Mouse (Mus musculus) liver, embryonic 18 days (tissue): ENCODE measurements around the gene Pdcd7. TPM values are rescaled to one million over a fixed set of nuclear protein-coding genes. Genes with fewer than 3 reads are reported as not detected.

Experiments used
- polyA plus RNA-seq: library from polyadenylated mRNA; depleted of rRNA; stranded (reverse); fragments of >200 nt; gene quantifications from 2 replicates; pipeline ENCODE4 v1.2.3, GENCODE M21; 2012; rRNA removed

Gene Pdcd7
- 3.8 and 4.5 TPM in 2 replicates for polyA plus RNA-seq

GRCm38 (mm10) chr9:65345854-65346475 lies at the start of gene Pdcd7:
TSS of gene Pdcd7 (plus strand) at chr9:65346104.

DNA sequence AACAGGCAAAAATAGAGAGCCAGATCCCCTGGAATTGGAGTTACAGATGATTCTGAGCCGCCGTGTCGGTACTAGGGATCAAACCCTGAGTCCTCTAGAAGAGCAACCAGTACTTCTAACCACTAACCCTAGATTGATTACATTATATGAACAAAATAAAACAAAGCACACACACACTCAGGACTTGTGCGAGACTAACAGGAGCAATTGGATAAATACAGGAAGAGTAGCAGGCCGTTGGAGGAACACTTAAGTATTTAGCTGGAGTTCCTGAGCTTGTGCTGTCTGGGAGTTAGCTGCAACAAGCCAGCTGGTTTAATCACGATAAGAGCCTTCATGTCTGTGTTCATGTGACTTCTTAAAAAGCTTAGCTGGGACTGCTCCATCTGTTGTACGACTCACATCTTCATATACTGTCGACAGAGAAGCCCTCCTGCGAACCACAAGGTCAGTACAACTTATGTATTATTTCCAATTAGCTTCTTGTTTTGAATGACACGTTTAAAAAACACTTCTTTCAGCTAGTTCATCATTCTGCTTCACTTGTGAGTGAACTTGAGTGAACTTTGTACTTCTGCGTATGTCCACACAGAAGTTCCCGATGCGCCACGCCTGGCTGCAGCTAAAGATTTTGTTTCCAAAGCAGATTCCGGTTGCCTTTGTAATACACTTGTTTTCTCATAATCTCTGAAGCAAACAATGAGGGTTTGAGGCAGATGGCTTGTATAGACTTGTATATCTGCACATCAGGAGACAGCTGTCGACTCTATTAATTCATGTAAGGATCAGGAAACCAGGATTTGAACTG lies 14.9 kb downstream of the Pdcd7 start, which contains the start of gene Ubap1l:
Gene Ubap1l, plus strand, starts transcription at position 401 of the 808 bp plus-strand sequence.

GRCm38 (mm10) chr9:65391613-65391964 lies 45.7 kb downstream of the Pdcd7 start, which contains the start of gene Kbtbd13:
TSS of gene Kbtbd13 (minus strand) at chr9:65391652.

GRCm38 (mm10) chr9:65398279-65398678 lies 52.4 kb downstream of the Pdcd7 start, which contains the start of gene Rasl12:
TSS of gene Rasl12 (plus strand) at chr9:65398506.

Other genes with a start within 250 kb of the Pdcd7 start
- gene Igdcc4, start 244.6 kb upstream of the Pdcd7 start, polyA plus RNA-seq: 7.5 and 9.7 TPM in 2 replicates
- gene Igdcc3, start 204.9 kb upstream of the Pdcd7 start, polyA plus RNA-seq: 0.01 TPM in 1 of 2 replicates, not detected in the other
- 5.3 and 5.4 TPM in 2 replicates for gene Parp16, start 150.8 kb upstream of the Pdcd7 start, polyA plus RNA-seq
- gene Cilp, start 80.9 kb upstream of the Pdcd7 start, polyA plus RNA-seq: 0.02 and 0.03 TPM in 2 replicates
- gene Clpx, start 51.8 kb upstream of the Pdcd7 start, polyA plus RNA-seq: 43.5 and 44.4 TPM in 2 replicates
- 0.05 and 0.06 TPM in 2 replicates for gene Ubap1l, start 14.9 kb downstream of the Pdcd7 start, polyA plus RNA-seq
- gene Kbtbd13, start 45.5 kb downstream of the Pdcd7 start, polyA plus RNA-seq: 0.07 TPM in 2 replicates
- 0.14 and 0.20 TPM in 2 replicates for gene Rasl12, start 52.4 kb downstream of the Pdcd7 start, polyA plus RNA-seq
- 0.06 and 0.48 TPM in 2 replicates for gene Slc51b, start 76.9 kb downstream of the Pdcd7 start, polyA plus RNA-seq
- 7.6 and 8.2 TPM in 2 replicates for gene Mtfmt, start 89.7 kb downstream of the Pdcd7 start, polyA plus RNA-seq
- 10.2 and 12.4 TPM in 2 replicates for gene Spg21, start 114.8 kb downstream of the Pdcd7 start, polyA plus RNA-seq
- gene Ankdd1a, start 174.1 kb downstream of the Pdcd7 start, polyA plus RNA-seq: 0.03 and 0.08 TPM in 2 replicates
- gene Plekho2, start 233.9 kb downstream of the Pdcd7 start, polyA plus RNA-seq: 9.8 and 10.6 TPM in 2 replicates
- gene Pif1, start 241.1 kb downstream of the Pdcd7 start, polyA plus RNA-seq: 4.1 and 4.7 TPM in 2 replicates